In the genomic region with DNA sequence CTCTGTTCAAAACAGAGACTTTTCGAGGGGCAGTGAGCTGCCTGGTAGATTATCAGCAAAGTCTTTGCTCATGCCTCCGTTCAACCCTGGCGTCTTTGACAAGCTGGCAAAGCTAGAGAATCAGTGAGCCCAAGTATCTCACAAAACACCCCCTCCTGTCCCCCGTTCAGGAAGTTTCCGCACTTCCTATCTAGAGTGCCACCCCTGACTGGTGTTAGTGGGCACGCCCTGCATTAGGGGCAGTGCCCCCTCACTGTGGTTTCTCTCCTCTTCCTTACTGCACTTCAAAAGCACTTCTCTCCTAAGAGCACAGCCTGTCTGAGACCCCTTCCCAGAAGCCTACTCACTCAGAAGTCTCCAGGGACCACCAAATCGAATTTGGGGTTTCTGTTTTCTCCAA, we compare ENCODE assay signal across 22 mouse cellular contexts.
DNase-seq lines count a peak whose midpoint lies in the region; ATAC-seq and TF ChIP-seq lines count a peak whose summit lies in the region.
"Had no signal": no experiment of that assay in that cellular context is flagged by ENCODE, and none has a peak within 500 bp of the region (broad histone marks: within the 10 kb centered on the region; RNA-seq: fewer than 3 reads in every experiment).

No protein-coding gene starts in this region.

- WGBS in heart, embryonic 16.5 days: 49% methylated on average over 7 of the region's 7 CpGs
- WGBS in bone marrow, adult 2 months: under 1% methylated on average over 7 of the region's 7 CpGs
- 90% methylated on average over 7 of the region's 7 CpGs for WGBS in limb, embryonic 10.5 days

- no peak for TF ChIP-seq CTCF in bone marrow, adult 2 months (IDR thresholded peaks at IDR 0.05; ENCODE audit: control insufficient read depth, insufficient read depth, low read length)

- H3K4me1 ChIP-seq in heart, embryonic 16.5 days (ENCODE audit: control insufficient read depth, insufficient read depth, low read length): peaks cover 12% of the 10 kb centered on the region; the same call in 1 of the 2 replicates
- no peaks in the 10 kb centered on the region; the same call in 1 of the 2 replicates for H3K4me1 ChIP-seq in bone marrow, adult 2 months (ENCODE audit: control insufficient read depth, insufficient read depth, low read length)
- H3K4me1 ChIP-seq in limb, embryonic 10.5 days: peaks cover 39% of the 10 kb centered on the region
- H3K4me1 ChIP-seq: hindbrain, embryonic 15.5 days had no signal

- no peak overlapping the region for H3K27ac ChIP-seq in heart, embryonic 16.5 days (ENCODE audit: low read length)
- peak overlapping the region; percentile 12; the same call in 1 of the 2 replicates for H3K27ac ChIP-seq in bone marrow, adult 2 months (ENCODE audit: control insufficient read depth, insufficient read depth, low read depth, low read length, poor library complexity)
- peak overlapping the region; percentile 11; the same call in 1 of the 2 replicates for H3K27ac ChIP-seq in limb, embryonic 10.5 days
- H3K27ac ChIP-seq: embryonic facial prominence, embryonic 15.5 days; forebrain, embryonic 10.5 days; heart, adult 2 months; hindbrain, embryonic 15.5 days had no signal

- no peaks in the 10 kb centered on the region for H3K9me3 ChIP-seq in heart, embryonic 16.5 days (replicated peaks; ENCODE audit: control insufficient read depth, low read length)
- no peaks in the 10 kb centered on the region for H3K9me3 ChIP-seq in limb, embryonic 10.5 days (replicated peaks)
- H3K9me3 ChIP-seq: embryonic facial prominence, embryonic 15.5 days; forebrain, embryonic 10.5 days; heart, embryonic 12.5 days; hindbrain, embryonic 15.5 days had no signal

- no peak overlapping the region for H3K4me2 ChIP-seq in heart, embryonic 16.5 days (ENCODE audit: low read depth, low read length)
- H3K4me2 ChIP-seq: embryonic facial prominence, embryonic 15.5 days; heart, embryonic 12.5 days; hindbrain, embryonic 15.5 days had no signal

- H3K9ac ChIP-seq in heart, embryonic 16.5 days (ENCODE audit: low read length): 0 out of 2 replicates have a peak overlapping the region, but pooled peaks have one; percentile 7
- H3K9ac ChIP-seq: embryonic facial prominence, embryonic 15.5 days; heart, embryonic 12.5 days; hindbrain, embryonic 15.5 days had no signal

- H3K4me3 ChIP-seq in heart, embryonic 16.5 days (ENCODE audit: low read length): no peak overlapping the region
- H3K4me3 ChIP-seq in bone marrow, adult 2 months (replicated peaks; ENCODE audit: control insufficient read depth, low read depth, low read length): no peak overlapping the region
- no peak overlapping the region for H3K4me3 ChIP-seq in limb, embryonic 10.5 days
- H3K4me3 ChIP-seq: embryonic facial prominence, embryonic 15.5 days; erythroblast, embryonic 14.5 days; forebrain, embryonic 10.5 days; heart, adult 2 months; heart, embryonic 12.5 days; hindbrain, embryonic 15.5 days had no signal

- DNase-seq in heart, postnatal 10 days: no peak
- no peak for DNase-seq in limb, embryonic 10.5 days (ENCODE audit: low spot score)
- DNase-seq in urinary bladder, postnatal 14 days (ENCODE audit: low spot score): no peak
- no peak for DNase-seq in lung, postnatal 4 days
- DNase-seq: adrenal gland, postnatal 14 days; cerebellum, adult 18-20 months; cerebellum, postnatal 10 days; embryo, embryonic 11 days; gastrocnemius, postnatal 10 days; heart, adult 2 months; heart, postnatal 14 days had no signal

- intact Hi-C loops in heart, postnatal 10 days (cut with DNase I): no loop called here

- ATAC-seq in heart, embryonic 16.5 days (replicated peaks; ENCODE audit: extremely low read depth, insufficient read depth, low FRiP score): no peak; the same call in 1 of the 2 replicates
- peak; percentile 90 for ATAC-seq in megakaryocyte-erythroid progenitor cell, adult 5-6 weeks (replicated peaks; ENCODE audit: low FRiP score, low TSS enrichment, poor library complexity, severe bottlenecking)
- ATAC-seq in frontal cortex, adult (ENCODE audit: low TSS enrichment): no peak
- ATAC-seq: activated CD4-positive, CD25-positive, alpha-beta regulatory T cell, adult 4 months; forebrain, embryonic 14.5 days had no signal

- no peak for TF ChIP-seq POLR2A in bone marrow, adult 2 months (IDR thresholded peaks at IDR 0.05; ENCODE audit: borderline replicate concordance, control insufficient read depth, low read depth, low read length)

- no peaks in the 10 kb centered on the region for H3K36me3 ChIP-seq in heart, embryonic 16.5 days (ENCODE audit: control insufficient read depth, insufficient read depth)
- H3K36me3 ChIP-seq in limb, embryonic 10.5 days: no peaks in the 10 kb centered on the region
- H3K36me3 ChIP-seq: embryonic facial prominence, embryonic 15.5 days; forebrain, embryonic 10.5 days; heart, embryonic 12.5 days; hindbrain, embryonic 15.5 days had no signal

- no peaks in the 10 kb centered on the region for H3K27me3 ChIP-seq in heart, embryonic 16.5 days (ENCODE audit: control insufficient read depth, insufficient read depth, low read length)
- no peaks in the 10 kb centered on the region for H3K27me3 ChIP-seq in limb, embryonic 10.5 days (ENCODE audit: low read depth, poor library complexity, severe bottlenecking)
- H3K27me3 ChIP-seq: embryonic facial prominence, embryonic 15.5 days; hindbrain, embryonic 15.5 days had no signal
